Mouse (Mus musculus) brain, embryonic 18.5 days (tissue): ENCODE results near the gene Ggt1.
"Not testable (repeated sequence)": the region's sequence is repeated elsewhere in the genome, so short reads cannot be mapped to it uniquely, and the experiment has no call there.

Experiments used
- DNase-seq: peaks from one replicate; pipeline ENCODE4 v3.0.0-alpha.2; 2012; ENCODE audit warnings: low read depth, low spot score

The Ggt1 gene

GRCm38 (mm10) chr10:75561071-75561654 lies at the start of gene Ggt1:
TSS of gene Ggt1 (plus strand) at chr10:75561604.
- no peak for DNase-seq

DNA sequence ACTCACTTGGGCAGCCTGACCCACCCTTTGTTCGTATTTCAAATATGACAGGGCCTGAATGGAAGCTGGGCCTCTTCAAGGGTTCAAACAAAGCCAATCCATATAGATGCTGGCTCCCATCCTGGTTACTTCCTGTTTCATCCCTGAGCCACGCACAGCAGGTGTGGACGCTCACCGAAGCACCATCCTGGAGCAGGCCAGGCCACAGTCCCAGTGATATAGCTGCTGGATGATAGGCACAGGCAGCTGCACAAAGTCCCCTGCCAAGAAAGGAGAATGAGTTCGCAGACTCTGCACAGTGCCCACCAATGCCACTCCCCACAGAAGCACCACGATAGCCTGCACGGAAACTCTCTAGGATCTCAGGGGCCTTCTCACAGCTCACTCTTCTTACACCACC lies 49.5 kb upstream of the Ggt1 start:
- DNase-seq: no peak

DNA sequence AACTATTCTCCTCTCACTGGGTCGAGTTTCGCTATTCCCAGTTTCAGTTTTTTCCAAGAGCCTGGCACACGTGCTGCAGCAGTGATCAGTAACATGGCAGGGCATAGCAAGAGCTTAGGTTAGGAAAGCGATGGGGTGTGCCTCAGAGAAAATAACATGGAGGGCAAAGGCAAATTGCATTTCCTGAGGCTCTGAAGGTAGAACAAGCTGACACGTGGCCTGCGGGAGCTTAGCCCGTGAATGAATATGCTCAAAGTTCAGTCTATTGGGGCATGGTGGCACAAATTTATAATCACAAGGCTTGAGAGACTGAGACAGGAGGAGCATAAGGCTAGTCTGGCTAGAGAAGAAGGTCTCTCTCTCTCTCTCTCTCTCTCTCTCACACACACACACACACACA lies 48.6 kb upstream of the Ggt1 start:
- no peak for DNase-seq

DNA sequence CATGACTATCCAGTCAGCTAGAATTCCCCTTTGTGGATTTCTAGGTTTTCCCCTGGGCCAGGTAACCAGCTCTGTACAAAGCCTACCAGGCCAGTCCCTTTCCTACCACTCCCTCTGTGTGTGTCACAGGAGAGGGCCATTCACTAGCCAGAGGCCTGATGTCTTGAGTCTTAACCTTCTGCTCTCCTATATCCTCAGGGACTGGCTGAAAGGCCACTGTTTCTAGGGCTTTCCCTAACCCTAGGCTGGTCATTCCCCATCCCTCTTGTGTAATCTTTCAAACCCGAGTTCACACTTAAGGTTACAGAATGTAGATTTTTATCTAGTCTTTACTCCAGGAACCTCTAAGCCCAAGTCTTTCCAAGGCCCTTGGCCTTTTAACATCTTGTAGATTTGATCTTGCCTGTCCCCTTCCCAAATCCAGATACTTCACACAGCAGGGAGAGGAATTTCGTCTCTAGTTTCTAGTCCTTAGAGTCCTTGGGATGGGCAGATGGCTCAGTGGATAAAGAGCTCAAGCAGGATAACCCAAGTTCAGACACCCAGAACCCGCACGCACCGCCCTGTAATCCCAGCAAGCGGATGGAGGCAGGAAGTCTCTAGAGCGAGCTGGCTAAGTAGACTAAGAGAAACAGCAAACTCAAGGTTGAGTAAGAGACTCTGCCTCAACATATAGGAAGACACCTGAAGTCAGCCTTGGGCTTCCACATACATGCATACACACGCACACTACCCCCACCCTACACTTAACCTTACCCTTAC lies 47.9 kb upstream of the Ggt1 start:
- no peak for DNase-seq

DNA sequence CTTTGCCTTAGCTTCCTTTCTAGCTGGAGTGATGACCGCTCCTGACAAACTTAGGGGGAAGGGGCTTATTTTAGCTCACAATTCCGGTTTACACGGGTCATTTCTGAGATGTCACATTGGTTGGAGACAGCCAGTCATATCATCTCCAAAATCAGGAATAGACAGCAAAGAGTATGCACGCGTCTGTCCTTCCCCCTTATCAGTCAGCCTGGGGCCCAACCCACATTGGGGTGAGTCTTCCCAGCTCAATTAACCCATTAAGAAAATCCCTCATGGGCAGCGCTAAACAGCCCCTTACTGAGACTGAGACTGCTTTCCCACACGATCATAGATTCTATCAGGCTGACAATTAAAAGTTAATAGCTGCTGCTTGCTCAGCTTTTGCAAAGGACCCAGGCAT lies 47.0 kb upstream of the Ggt1 start:
- no peak for DNase-seq

DNA sequence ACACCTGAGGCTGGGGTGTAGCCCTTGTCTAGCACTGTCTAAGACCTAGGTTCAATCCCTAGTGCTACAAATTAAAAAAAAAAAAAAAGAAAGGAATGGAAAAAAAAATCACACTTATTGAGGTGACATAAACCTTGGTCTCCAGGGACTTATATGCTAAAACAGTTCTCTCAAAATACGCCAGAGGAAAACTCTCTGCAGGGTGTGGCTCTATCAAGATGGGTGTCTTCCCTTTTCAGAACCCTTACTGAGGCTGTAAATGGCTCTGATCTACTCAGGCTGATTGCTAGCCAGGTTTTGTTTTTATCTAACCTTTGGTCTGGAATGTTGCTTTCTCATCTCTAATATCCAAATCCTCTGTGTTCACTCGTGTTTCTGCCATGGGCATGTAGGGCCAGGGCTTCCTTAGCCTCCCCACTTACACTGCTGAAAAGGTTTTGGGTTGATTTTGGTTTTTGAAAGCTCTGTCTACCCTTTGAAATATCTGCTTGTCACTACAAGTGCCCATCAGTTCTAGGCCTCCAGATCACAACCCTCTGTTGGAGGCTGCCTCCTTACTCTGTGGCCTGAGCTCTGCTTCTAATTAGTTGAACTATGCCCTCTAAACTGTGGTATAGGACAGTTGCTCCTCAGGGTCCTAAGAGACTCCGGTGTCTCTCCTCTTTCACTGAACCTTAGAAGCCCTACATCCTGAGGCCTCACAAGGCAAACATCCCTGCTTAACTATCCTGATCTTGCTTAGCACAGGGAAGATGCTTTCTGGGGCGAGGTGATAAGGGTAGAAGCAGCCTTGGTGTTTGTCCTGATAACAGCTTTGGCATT lies 46.0 kb upstream of the Ggt1 start:
- DNase-seq: no peak

- DNase-seq: no peak
Observed at GRCm38 (mm10) chr10:75516038-75516723, 45.2 kb upstream of the Ggt1 start.

GRCm38 (mm10) chr10:75516724-75517072 lies 44.7 kb upstream of the Ggt1 start:
- DNase-seq: peak; percentile 3

GRCm38 (mm10) chr10:75517073-75517757 lies 44.2 kb upstream of the Ggt1 start, which contains the start of gene Snrpd3:
TSS of gene Snrpd3 (plus strand) at chr10:75517551.
- peak; percentile 92 for DNase-seq

DNA sequence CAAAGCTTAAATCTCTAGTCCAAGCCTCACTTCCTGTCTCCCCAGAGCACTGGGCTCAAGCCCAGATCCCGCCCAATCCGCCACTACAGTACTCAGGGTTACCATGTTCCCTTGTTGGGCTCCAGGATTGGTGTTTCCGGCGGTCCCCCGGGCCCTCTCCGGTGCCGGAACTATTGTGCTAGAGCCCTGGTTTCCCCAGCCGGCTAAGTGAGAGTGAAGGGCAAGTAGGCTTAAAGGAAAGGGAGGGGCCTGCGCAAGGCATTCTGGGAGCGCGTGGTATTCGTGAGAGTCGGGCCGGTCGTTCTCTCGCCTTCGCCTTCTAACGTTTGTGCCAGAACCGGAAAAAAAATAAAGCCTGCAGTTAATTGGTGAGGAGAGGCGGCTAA lies 43.7 kb upstream of the Ggt1 start, which contains the start of gene Gucd1:
Gucd1 (minus strand) TSS at position 215 of the 386 bp plus-strand sequence.
- peak; percentile 93 for DNase-seq

GRCm38 (mm10) chr10:75520581-75520980 lies 40.8 kb upstream of the Ggt1 start:
- DNase-seq: no peak

- DNase-seq: no peak
Observed at GRCm38 (mm10) chr10:75521643-75522042, 39.8 kb upstream of the Ggt1 start.

- DNase-seq: not testable (repeated sequence)
Observed at GRCm38 (mm10) chr10:75525450-75525849, 36.0 kb upstream of the Ggt1 start.

GRCm38 (mm10) chr10:75530322-75530721 lies 31.1 kb upstream of the Ggt1 start:
- DNase-seq: no peak

- no peak for DNase-seq
Observed at GRCm38 (mm10) chr10:75531532-75532090, 29.8 kb upstream of the Ggt1 start.

DNA sequence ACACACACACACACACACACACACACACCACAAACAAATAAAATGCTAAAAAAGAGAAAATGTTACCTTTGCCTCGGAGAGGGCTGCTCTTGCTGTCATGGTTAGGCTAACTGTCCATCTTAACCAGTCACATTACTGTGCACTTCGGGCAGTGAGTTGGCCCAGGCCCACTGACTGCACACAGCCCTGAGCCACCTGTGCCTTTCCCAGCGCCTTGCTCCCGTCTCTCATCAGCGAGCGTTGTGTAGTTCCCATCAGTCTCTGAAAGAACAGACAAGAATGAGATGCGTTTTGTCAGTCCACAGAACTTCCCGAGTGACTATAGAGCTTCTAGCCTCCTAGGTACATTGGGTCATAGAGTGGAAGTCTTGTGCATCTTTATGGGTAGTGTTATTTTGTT lies 27.2 kb upstream of the Ggt1 start:
- DNase-seq: no peak

GRCm38 (mm10) chr10:75534934-75535333 lies 26.5 kb upstream of the Ggt1 start:
- DNase-seq: no peak

GRCm38 (mm10) chr10:75535423-75535822 lies 26.0 kb upstream of the Ggt1 start:
- no peak for DNase-seq

GRCm38 (mm10) chr10:75536123-75536522 lies 25.3 kb upstream of the Ggt1 start:
- no peak for DNase-seq

DNA sequence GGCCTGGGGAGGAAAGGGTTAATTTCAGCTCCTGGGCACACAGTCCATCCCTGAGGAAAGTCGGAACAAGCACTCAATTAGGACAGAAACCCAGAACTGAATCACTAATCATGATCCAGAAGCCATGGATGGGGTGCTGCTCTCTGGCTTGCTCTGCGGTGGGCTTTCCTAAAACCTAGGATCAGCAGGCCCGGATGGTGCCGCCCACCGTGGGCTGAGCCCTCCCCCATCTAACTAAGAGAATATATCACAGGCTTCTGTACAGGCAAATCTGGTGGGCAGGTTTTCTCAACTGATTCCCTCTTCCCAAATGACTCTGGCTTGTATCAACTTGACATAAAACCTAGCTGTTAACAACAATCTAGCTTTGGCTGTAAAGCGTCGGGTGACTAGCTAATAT lies 13.5 kb upstream of the Ggt1 start:
- DNase-seq: no peak

DNA sequence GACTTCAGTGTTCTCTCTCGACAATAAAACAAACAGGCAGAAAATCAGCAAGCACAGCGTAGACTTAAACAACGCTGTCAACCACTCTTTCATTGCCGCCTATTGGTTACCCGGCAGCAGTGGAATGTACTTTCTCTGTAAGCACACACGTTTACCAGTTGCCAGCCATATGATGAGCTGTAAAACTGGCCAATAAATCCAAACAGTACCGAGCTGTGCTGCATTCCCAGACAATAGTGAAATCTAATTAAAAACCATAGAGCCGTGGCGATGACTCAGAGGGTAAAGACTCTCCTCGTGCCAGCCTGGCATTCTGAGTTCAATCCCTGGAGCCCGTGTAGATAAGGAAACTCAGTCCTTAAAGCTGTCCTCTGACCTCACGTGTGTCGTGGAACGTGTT lies 12.9 kb upstream of the Ggt1 start:
- no peak for DNase-seq
